In genomic region chr5:73566119-73566518, GRCm38 (mm10) we compare ENCODE assay signal across 28 mouse cellular contexts.
DNase-seq lines count a peak whose midpoint lies in the region; ATAC-seq lines count a peak whose summit lies in the region.
"Had no signal": no experiment of that assay in that cellular context is flagged by ENCODE, and none has a peak within 500 bp of the region (broad histone marks: within the 10 kb centered on the region; RNA-seq: fewer than 3 reads in every experiment).

No protein-coding gene starts in this region.

- H3K9ac ChIP-seq in lung, embryonic 15.5 days = no peak overlapping the region
- H3K9ac ChIP-seq in stomach, embryonic 15.5 days = no peak overlapping the region
- H3K9ac ChIP-seq: embryonic facial prominence, embryonic 15.5 days; forebrain, embryonic 13.5 days; heart, embryonic 12.5 days; hindbrain, embryonic 14.5 days; liver, embryonic 14.5 days had no signal

- no peaks in the 10 kb centered on the region for H3K4me1 ChIP-seq in lung, embryonic 15.5 days
- H3K4me1 ChIP-seq in stomach, embryonic 15.5 days = no peaks in the 10 kb centered on the region
- H3K4me1 ChIP-seq: embryonic facial prominence, embryonic 10.5 days; forebrain, embryonic 13.5 days; heart, embryonic 12.5 days had no signal

- no peak for ATAC-seq in lung, embryonic 15.5 days (ENCODE audit: borderline replicate concordance, extremely low read depth, low FRiP score, low TSS enrichment)
- peak; percentile 78 for ATAC-seq in stomach, embryonic 15.5 days (ENCODE audit: insufficient read depth, low FRiP score, low read depth)
- ATAC-seq in monocyte, adult 5-6 weeks (replicated peaks; ENCODE audit: insufficient number of reproducible peaks, low FRiP score, low TSS enrichment, poor library complexity, severe bottlenecking) = no peak
- ATAC-seq: forebrain, embryonic 13.5 days; inflammation-experienced regulatory T-cells, adult 6 months had no signal

- H3K36me3 ChIP-seq in lung, embryonic 15.5 days = no peaks in the 10 kb centered on the region
- no peaks in the 10 kb centered on the region for H3K36me3 ChIP-seq in stomach, embryonic 15.5 days
- H3K36me3 ChIP-seq: embryonic facial prominence, embryonic 15.5 days had no signal

- H3K4me2 ChIP-seq in lung, embryonic 15.5 days = no peak overlapping the region
- H3K4me2 ChIP-seq in stomach, embryonic 15.5 days = no peak overlapping the region
- H3K4me2 ChIP-seq: embryonic facial prominence, embryonic 15.5 days; forebrain, embryonic 13.5 days; heart, embryonic 12.5 days; hindbrain, embryonic 14.5 days had no signal

- H3K4me3 ChIP-seq in lung, embryonic 15.5 days = no peak overlapping the region
- no peak overlapping the region for H3K4me3 ChIP-seq in stomach, embryonic 15.5 days (replicated peaks)
- H3K4me3 ChIP-seq: embryonic facial prominence, embryonic 10.5 days; embryonic facial prominence, embryonic 15.5 days; forebrain, embryonic 13.5 days; heart, adult 2 months; heart, embryonic 12.5 days had no signal

- no peaks in the 10 kb centered on the region for H3K27me3 ChIP-seq in lung, embryonic 15.5 days
- no peaks in the 10 kb centered on the region for H3K27me3 ChIP-seq in stomach, embryonic 15.5 days (replicated peaks)
- H3K27me3 ChIP-seq: embryonic facial prominence, embryonic 15.5 days; forebrain, embryonic 13.5 days; heart, embryonic 12.5 days had no signal

- 0 out of 2 replicates have a peak overlapping the region, but pooled peaks have one; percentile 3 for H3K27ac ChIP-seq in lung, embryonic 15.5 days
- no peak overlapping the region for H3K27ac ChIP-seq in stomach, embryonic 15.5 days
- H3K27ac ChIP-seq: embryonic facial prominence, embryonic 10.5 days; embryonic facial prominence, embryonic 15.5 days; forebrain, embryonic 13.5 days; heart, adult 2 months; hindbrain, embryonic 14.5 days; liver, embryonic 14.5 days; macrophage had no signal

- no peak for DNase-seq in lung, postnatal 14 days
- DNase-seq in gonadal fat pad, adult 2 months (ENCODE audit: low read depth) = peak; percentile 79
- peak; percentile 40 for DNase-seq in lung, postnatal 25 days (ENCODE audit: low spot score)
- DNase-seq in right cerebral cortex, adult 18-20 months = no peak
- DNase-seq in adrenal gland, postnatal 4 days (ENCODE audit: low spot score in 2 of 2) = no peak
- DNase-seq: adrenal gland, postnatal 14 days; cerebellum, adult 18-20 months; cerebellum, postnatal 10 days; gastrocnemius, postnatal 25 days; heart, adult 2 months; kidney, adult 9 months; kidney, postnatal 10 days; layer of hippocampus, adult 9-11 months; liver; midbrain, embryonic 14.5 days; thymus, adult 18-20 months; thymus, postnatal 36 days had no signal

- 62% methylated on average over 5 of the region's 5 CpGs for WGBS in lung, embryonic 15.5 days
- WGBS in stomach, embryonic 15.5 days = 59% methylated on average over 5 of the region's 5 CpGs

- no peaks in the 10 kb centered on the region for H3K9me3 ChIP-seq in lung, embryonic 15.5 days
- H3K9me3 ChIP-seq in stomach, embryonic 15.5 days = no peaks in the 10 kb centered on the region
- H3K9me3 ChIP-seq: embryonic facial prominence, embryonic 10.5 days; embryonic facial prominence, embryonic 15.5 days; forebrain, embryonic 13.5 days; heart, embryonic 12.5 days had no signal

Comparison
In these comparisons a context has a peak if more than half of its experiments do, and no peak if none do; other contexts are left out.
1. DNase-seq: peak in gonadal fat pad, adult 2 months (single experiment) and lung, postnatal 25 days (single experiment); none in lung, postnatal 14 days (single experiment), right cerebral cortex, adult 18-20 months (single experiment) and adrenal gland, postnatal 4 days (0 of 2).